Mouse (Mus musculus) yolk sac, embryonic 10.5 days (tissue): ENCODE results near the gene Olfr513.

Experiments
- DNase-seq: peaks from one replicate; pipeline ENCODE4 v3.0.0-alpha.2; 2017; ENCODE audit warnings: low spot score

Olfr513 gene

DNA sequence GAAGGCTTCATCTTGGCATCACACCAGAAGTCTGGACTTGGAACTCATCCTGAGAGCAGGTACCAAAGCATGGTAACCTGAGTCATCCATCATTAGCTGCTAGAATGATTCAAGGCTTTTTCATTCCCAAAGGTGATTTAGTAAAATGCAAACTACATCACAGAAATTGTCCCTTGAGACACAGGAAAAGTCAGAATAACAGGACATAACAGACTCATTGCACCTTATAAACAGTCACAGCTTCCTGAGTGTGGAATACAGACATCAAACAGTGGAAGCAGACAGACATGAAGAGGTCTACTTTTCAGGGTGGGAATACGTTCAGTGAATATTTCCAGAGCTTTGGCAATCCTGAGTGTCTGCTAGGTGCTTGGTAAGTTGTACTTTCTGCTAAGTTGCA lies at the start of gene Olfr513:
Gene Olfr513, plus strand, starts transcription at position 301 of the 400 bp plus-strand sequence.
- DNase-seq = no peak

DNA sequence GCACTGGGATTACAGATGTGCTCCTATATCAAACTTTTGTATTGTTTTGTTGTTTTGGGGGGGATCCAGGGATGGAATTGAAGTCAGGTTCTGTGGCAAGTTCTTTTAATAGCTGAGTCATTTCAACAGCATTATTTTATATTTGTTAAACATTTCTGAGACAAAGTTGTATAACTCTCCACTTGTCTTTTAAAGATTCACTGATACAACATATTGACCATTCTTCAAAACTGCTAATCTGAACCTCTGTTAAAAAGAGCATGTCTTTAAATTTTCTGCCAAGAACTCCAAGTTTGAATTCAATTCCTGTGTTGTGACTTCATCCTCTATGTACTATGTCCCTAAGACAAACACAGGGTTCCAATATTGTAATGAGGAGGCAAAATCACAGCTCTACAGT lies 37.8 kb upstream of the Olfr513 start, which contains the start of gene Olfr512:
Gene Olfr512, plus strand, starts transcription at position 301 of the 400 bp plus-strand sequence.
- no peak for DNase-seq

DNA sequence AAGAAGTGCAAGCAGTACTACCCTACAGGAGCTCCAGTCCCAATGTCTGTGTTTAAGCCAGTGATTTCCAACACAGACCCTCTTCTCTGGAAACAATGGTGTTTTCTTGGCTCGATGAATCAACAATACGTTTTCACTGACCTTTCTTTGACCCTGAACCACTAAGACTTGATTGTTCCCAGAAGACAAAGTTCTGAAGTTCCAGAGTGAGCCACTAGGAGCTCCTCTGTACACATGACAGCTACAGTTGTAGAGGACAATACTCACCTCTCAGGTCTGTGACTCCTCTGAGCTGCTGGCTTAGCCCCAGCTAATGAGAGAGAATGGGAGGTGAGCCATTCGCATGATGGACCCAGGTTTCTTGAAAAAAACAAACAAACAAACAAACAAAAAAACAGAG lies 9.6 kb downstream of the Olfr513 start:
- DNase-seq = no peak

DNA sequence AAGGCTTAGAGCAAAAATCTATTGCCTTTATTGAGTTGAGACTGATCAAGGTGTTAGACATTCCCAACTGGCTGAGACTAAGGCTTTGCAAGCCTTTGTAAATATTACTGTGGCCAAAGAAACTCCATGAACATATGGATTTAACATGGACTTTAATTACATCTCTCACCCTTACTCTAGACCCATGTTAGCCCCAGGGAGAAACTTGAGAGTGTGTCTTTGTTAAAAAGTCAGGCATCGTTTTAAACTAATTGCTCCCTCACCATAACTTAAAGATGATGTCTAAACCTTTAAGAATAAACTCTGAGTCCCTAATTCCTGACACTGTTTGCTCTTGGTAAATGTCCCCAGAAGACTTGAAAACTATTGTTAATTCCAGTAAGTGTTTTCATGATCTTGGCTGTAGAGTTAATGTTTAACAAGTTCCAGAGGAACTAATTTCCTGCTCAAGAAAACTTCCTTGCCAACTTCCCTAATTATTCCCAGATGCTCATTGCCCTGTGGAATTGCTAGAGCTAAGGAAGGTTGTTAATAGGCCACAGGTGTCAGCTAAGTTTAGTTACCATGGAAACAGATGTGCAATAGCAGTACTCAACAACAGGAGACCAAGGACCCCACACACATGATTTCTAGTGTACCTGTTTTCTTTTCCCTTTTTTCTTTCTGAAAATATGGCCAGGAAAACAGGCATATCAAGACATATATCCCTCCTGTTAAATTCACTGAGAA lies 46.6 kb downstream of the Olfr513 start:
- DNase-seq = no peak
